Mouse (Mus musculus): ENCODE data around the gene Igf1r.

DNA sequence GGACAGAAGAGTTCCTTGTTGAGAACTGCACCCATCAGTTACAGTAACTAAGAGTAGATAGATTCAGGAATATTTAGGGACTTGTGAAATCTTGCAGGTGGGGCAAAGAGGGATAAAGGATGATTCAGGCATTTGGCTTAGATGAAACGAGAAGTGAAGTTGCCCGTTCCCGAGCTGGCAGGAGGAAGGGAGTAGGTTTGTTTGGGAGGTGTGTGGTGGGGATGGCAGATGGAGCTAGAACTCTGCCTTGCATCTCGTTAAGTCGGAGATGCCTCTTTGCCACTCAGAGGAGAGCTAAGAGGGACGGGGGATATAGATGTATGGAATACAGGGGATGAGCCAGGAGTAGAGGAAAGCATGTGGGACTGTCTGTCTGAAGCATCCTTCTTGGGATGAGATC is 145.5 kb downstream of the Igf1r start:
- TF ChIP-seq GATA1 (IDR thresholded peaks at IDR 0.05; ENCODE audit: low read length) (no peak), TAL1 (IDR thresholded peaks at IDR 0.05; ENCODE audit: low read length) (no peak)
